Mouse (Mus musculus) stomach, embryonic 14.5 days (tissue): ENCODE results near the gene Idi1. TPM values are rescaled to one million over a fixed set of nuclear protein-coding genes. Genes with fewer than 3 reads are reported as not detected.
"Not testable (repeated sequence)": the region's sequence is repeated elsewhere in the genome, so short reads cannot be mapped to it uniquely, and the experiment has no call there.

Experiments
- ATAC-seq: fragments of 200-750 bp; cut with Nextera tagmentation; 2 replicates; pipeline ENCODE4 v1.8.0; 2017; ENCODE audit warnings: low read depth, moderate TSS enrichment; ENCODE audit not compliant: insufficient number of reproducible peaks, insufficient read depth, low FRiP score
- H3K27ac ChIP-seq: fragments of 300-500 bp; sonication (generic); 2 replicates; pipeline ENCODE4 v1.5.1; 2014; ENCODE audit warnings: mild to moderate bottlenecking, low read length, moderate library complexity, mixed read lengths
- H3K27me3 ChIP-seq: fragments of 300-500 bp; sonication (generic); 2 replicates; pipeline ENCODE4 v1.6.1; 2014; ENCODE audit warnings: low read length, control low read depth, mixed read lengths; ENCODE audit not compliant: control insufficient read depth, insufficient read depth
- H3K36me3 ChIP-seq: fragments of 300-500 bp; sonication (generic); 2 replicates; pipeline ENCODE4 v1.6.1; 2014; ENCODE audit warnings: mild to moderate bottlenecking, control low read depth, low read length, moderate library complexity, mixed read lengths; ENCODE audit not compliant: control insufficient read depth, insufficient read depth
- H3K4me1 ChIP-seq: fragments of 300-500 bp; sonication (generic); 2 replicates; pipeline ENCODE4 v1.6.1; 2014; ENCODE audit warnings: low read length, control low read depth, mixed read lengths; ENCODE audit not compliant: control insufficient read depth, insufficient read depth
- H3K4me2 ChIP-seq: fragments of 300-500 bp; sonication (generic); replicated peaks from 2 replicates; pipeline ENCODE4 v1.6.1; 2014; ENCODE audit warnings: low read depth, low read length, control low read depth
- H3K4me3 ChIP-seq: fragments of 300-500 bp; sonication (generic); 2 replicates; pipeline ENCODE4 v1.5.1; 2014; ENCODE audit warnings: low read depth, low read length, control low read depth
- H3K9ac ChIP-seq: fragments of 300-500 bp; sonication (generic); replicated peaks from 2 replicates; pipeline ENCODE4 v1.6.1; 2014; ENCODE audit warnings: low read depth, mild to moderate bottlenecking, control low read depth, low read length, moderate library complexity, mixed read lengths
- H3K9me3 ChIP-seq: fragments of 300-500 bp; sonication (generic); 2 replicates; pipeline ENCODE4 v1.6.1; 2016; ENCODE audit warnings: low read depth, low read length, control low read depth; ENCODE audit not compliant: control insufficient read depth
- WGBS: fragments of 180-500 bp; shearing (Covaris S2); extraction: QIAGEN DNeasy Blood & Tissue Kit; methylation state at CpG from one replicate; pipeline ENCODE4 v1.1.7; 2014; 5-methylcytosine and 5-hydroxymethylcytosine counted together
- polyA plus RNA-seq: library from polyadenylated mRNA; unstranded; fragments of >200 nt; fragmentation: Nextera tagmentation; extraction: Ambion mirVana; gene quantifications from 2 replicates; pipeline ENCODE4 v1.2.1, GENCODE M21; 2014

Gene Idi1
- 84.2 and 94.1 TPM in 2 replicates for polyA plus RNA-seq

- Histone ChIP-seq H3K9ac (peak within 1 kb of the TSS; percentile 41), H3K9me3 (no peaks in the 10 kb centered on the region), H3K27me3 (no peaks in the 10 kb centered on the region), H3K4me1 (peaks cover 6% of the 10 kb centered on the region; the same call in 1 of the 2 replicates), H3K36me3 (peaks cover 16% of the 10 kb centered on the region), H3K27ac (peak within 1 kb of the TSS; percentile 76), H3K4me3 (peak within 1 kb of the TSS; percentile 57), H3K4me2 (peak within 1 kb of the TSS; percentile 49)
- peak; percentile 99 for ATAC-seq
- WGBS, result 1% methylated on average over 46 of the region's 46 CpGs
Observed at GRCm38 (mm10) chr13:8885445-8886184, at the start of gene Idi1. Gene Idi1, plus strand, starts transcription at chr13:8885501.

GRCm38 (mm10) chr13:8838394-8838793 lies 46.9 kb upstream of the Idi1 start:
- Histone ChIP-seq H3K27me3 (no peaks in the 10 kb centered on the region), H3K27ac (no peak overlapping the region), H3K9ac (no peak overlapping the region), H3K4me3 (no peak overlapping the region), H3K9me3 (no peaks in the 10 kb centered on the region), H3K4me2 (no peak overlapping the region), H3K4me1 (no peaks in the 10 kb centered on the region), H3K36me3 (peaks cover 60% of the 10 kb centered on the region)
- WGBS, result 69% methylated on average over 3 of the region's 3 CpGs
- no peak for ATAC-seq

DNA sequence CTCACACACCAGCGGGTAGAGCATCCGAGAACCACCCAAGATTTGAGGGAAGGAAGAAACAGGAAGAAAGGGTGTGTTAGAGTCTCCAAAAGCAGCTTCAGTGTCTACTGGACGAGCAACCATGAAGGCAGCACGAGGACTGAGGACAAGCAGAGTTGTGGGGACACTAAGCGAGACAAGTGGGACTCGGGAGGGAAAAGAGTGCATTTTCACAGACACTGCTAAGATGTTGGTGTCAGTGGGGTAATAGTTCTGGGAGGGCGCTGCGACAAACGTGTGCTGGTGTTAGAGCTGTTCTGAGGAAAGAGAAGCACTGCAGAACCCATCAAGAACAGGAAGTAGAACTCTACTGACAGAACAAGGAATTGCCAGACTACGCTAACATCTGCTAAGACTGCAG lies 46.2 kb upstream of the Idi1 start:
- Histone ChIP-seq H3K27me3 (no peaks in the 10 kb centered on the region), H3K36me3 (peaks cover 59% of the 10 kb centered on the region), H3K9ac (no peak overlapping the region), H3K27ac (no peak overlapping the region), H3K4me1 (no peaks in the 10 kb centered on the region), H3K4me3 (no peak overlapping the region), H3K9me3 (no peaks in the 10 kb centered on the region), H3K4me2 (no peak overlapping the region)
- WGBS, result 92% methylated on average over 10 of the region's 10 CpGs
- ATAC-seq, result no peak

DNA sequence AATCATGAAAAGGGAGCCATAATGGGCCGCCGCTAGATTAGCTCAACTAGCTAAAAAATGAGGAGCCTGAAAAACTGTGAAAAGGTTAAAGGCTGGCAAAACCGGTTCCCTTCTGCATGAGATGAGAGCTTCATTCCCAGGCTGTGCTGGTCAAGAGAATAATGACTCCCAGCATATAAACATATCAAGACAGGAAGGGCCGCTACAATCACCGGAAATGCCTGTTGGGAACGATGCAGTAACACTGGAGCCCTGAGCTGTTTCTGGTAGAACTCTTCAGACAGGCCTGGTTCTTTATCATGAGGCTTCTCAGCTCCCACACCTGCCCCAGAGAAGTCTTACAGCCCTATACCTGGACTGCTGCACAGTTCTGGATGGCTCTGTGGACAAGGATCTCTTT lies 45.4 kb upstream of the Idi1 start:
- no peak overlapping the region for H3K4me3 ChIP-seq
- whole genome bisulfite sequencing, result 68% methylated on average over 6 of the region's 6 CpGs
- H3K9ac ChIP-seq, result no peak overlapping the region
- no peaks in the 10 kb centered on the region for H3K9me3 ChIP-seq
- H3K27me3 ChIP-seq, result no peaks in the 10 kb centered on the region
- 0 out of 2 replicates have a peak overlapping the region, but pooled peaks have one; percentile 1 for H3K27ac ChIP-seq
- no peaks in the 10 kb centered on the region for H3K4me1 ChIP-seq
- H3K36me3 ChIP-seq, result peaks cover 54% of the 10 kb centered on the region
- no peak for ATAC-seq
- no peak overlapping the region for H3K4me2 ChIP-seq

GRCm38 (mm10) chr13:8840941-8841340 lies 44.4 kb upstream of the Idi1 start:
- Histone ChIP-seq H3K4me2 (no peak overlapping the region), H3K9me3 (no peaks in the 10 kb centered on the region), H3K27ac (no peak overlapping the region), H3K27me3 (no peaks in the 10 kb centered on the region), H3K36me3 (peaks cover 50% of the 10 kb centered on the region), H3K9ac (no peak overlapping the region), H3K4me3 (no peak overlapping the region), H3K4me1 (no peaks in the 10 kb centered on the region)
- WGBS, result 86% methylated on average over 2 of the region's 2 CpGs
- no peak for ATAC-seq

GRCm38 (mm10) chr13:8841846-8842245 lies 43.5 kb upstream of the Idi1 start:
- H3K4me1 ChIP-seq, H3K9ac ChIP-seq, H3K27ac ChIP-seq, H3K9me3 ChIP-seq, H3K27me3 ChIP-seq, H3K4me3 ChIP-seq, H3K4me2 ChIP-seq, ATAC-seq: not testable (repeated sequence)
- 92% methylated on average over 7 of the region's 7 CpGs for WGBS
- peaks cover 51% of the 10 kb centered on the region for H3K36me3 ChIP-seq

DNA sequence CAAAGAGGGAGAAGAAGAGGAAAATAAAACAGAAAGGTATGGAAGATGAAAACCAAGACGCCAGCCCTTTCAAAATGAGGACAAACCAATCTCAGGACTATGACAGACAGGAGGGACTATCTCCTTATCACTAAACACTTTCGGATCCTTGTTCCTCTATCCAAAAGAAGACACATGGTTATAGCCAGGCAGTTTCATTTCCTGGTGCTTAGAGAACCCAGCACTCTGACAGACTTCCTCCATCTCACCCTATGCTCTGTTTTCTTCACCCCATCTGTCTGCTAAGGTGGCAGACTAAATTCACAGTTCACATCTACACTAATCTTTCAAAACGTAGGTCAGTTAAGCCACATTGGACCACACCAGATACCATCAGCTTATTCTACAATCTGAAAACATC lies 43.0 kb upstream of the Idi1 start:
- ATAC-seq, result no peak
- H3K9ac ChIP-seq, result no peak overlapping the region
- no peak overlapping the region for H3K4me3 ChIP-seq
- no peaks in the 10 kb centered on the region for H3K27me3 ChIP-seq
- WGBS, result 87% methylated on average over 3 of the region's 3 CpGs
- H3K36me3 ChIP-seq, result peaks cover 55% of the 10 kb centered on the region
- no peak overlapping the region for H3K4me2 ChIP-seq
- no peaks in the 10 kb centered on the region for H3K9me3 ChIP-seq
- no peak overlapping the region for H3K27ac ChIP-seq
- H3K4me1 ChIP-seq, result no peaks in the 10 kb centered on the region

GRCm38 (mm10) chr13:8847702-8848101 lies 37.6 kb upstream of the Idi1 start:
- WGBS, result 61% methylated on average over 2 of the region's 2 CpGs
- Histone ChIP-seq H3K9me3 (no peaks in the 10 kb centered on the region), H3K4me2 (no peak overlapping the region), H3K36me3 (peaks cover 37% of the 10 kb centered on the region), H3K27ac (no peak overlapping the region), H3K9ac (no peak overlapping the region), H3K27me3 (no peaks in the 10 kb centered on the region), H3K4me1 (no peaks in the 10 kb centered on the region), H3K4me3 (no peak overlapping the region)
- ATAC-seq, result no peak

DNA sequence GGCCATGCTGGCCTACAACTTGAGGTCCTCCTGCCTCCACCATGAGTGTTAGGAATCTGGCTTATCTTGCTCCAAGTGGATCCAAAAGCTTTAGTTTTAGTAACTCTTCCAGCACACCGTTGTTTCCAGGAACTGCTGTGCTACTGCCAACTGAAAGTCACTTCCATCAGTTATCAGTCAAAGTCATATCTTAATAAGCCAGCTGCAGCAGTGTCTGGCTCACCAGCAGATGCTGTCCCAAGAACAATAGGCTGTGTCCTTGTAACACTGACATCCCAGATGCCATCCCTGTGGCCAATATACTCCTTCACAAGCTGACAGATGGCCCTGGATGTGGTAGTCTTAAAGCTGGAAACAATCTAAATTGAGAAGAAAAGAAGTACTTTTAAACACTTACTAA lies 36.0 kb upstream of the Idi1 start:
- Histone ChIP-seq H3K36me3 (peaks cover 33% of the 10 kb centered on the region), H3K9ac (no peak overlapping the region), H3K4me3 (no peak overlapping the region), H3K4me1 (no peaks in the 10 kb centered on the region), H3K27me3 (no peaks in the 10 kb centered on the region), H3K9me3 (no peaks in the 10 kb centered on the region), H3K27ac (no peak overlapping the region), H3K4me2 (no peak overlapping the region)
- ATAC-seq, result no peak
- WGBS, result 84% methylated on average over 1 of the region's 1 CpGs
